Mouse (Mus musculus) intestine, postnatal 0 days (tissue): ENCODE measurements around the gene Elavl1. TPM values are rescaled to one million over a fixed set of nuclear protein-coding genes. Genes with fewer than 3 reads are reported as not detected.

ENCODE experiments used
- ATAC-seq: fragments of 200-750 bp; cut with Nextera tagmentation; 2 replicates; pipeline ENCODE4 v1.8.0; 2017; ENCODE audit warnings: mild to moderate bottlenecking, moderate TSS enrichment, moderate library complexity
- H3K27ac ChIP-seq: fragments of 300-500 bp; sonication (generic); 2 replicates; pipeline ENCODE4 v1.5.1; 2014; ENCODE audit warnings: mild to moderate bottlenecking, low read depth, low read length, moderate library complexity
- H3K27me3 ChIP-seq: fragments of 300-500 bp; sonication (generic); replicated peaks from 2 replicates; pipeline ENCODE4 v1.6.1; 2014; ENCODE audit warnings: low read length, mixed read lengths; ENCODE audit not compliant: control insufficient read depth, insufficient read depth
- H3K36me3 ChIP-seq: fragments of 300-500 bp; sonication (generic); 2 replicates; pipeline ENCODE4 v1.6.1; 2014; ENCODE audit warnings: mild to moderate bottlenecking, moderate library complexity; ENCODE audit not compliant: control insufficient read depth, insufficient read depth
- H3K4me1 ChIP-seq: fragments of 300-500 bp; sonication (generic); replicated peaks from 2 replicates; pipeline ENCODE4 v1.6.1; 2014; ENCODE audit warnings: antibody characterized with exemption, low read length, mixed read lengths; ENCODE audit not compliant: control insufficient read depth, insufficient read depth
- H3K4me2 ChIP-seq: fragments of 300-500 bp; sonication (generic); replicated peaks from 2 replicates; pipeline ENCODE4 v1.6.1; 2014; ENCODE audit warnings: low read depth, mild to moderate bottlenecking, moderate library complexity
- H3K4me3 ChIP-seq: fragments of 300-500 bp; sonication (generic); 2 replicates; pipeline ENCODE4 v1.5.1; 2014; ENCODE audit warnings: low read depth, low read length
- H3K9ac ChIP-seq: fragments of 300-500 bp; sonication (generic); 2 replicates; pipeline ENCODE4 v1.6.1; 2014; ENCODE audit warnings: mild to moderate bottlenecking, low read depth, low read length
- H3K9me3 ChIP-seq: fragments of 300-500 bp; sonication (generic); 2 replicates; pipeline ENCODE4 v1.6.1; 2016; ENCODE audit warnings: mixed run types; ENCODE audit not compliant: control insufficient read depth
- CTCF ChIP-seq: sonication (generic); IDR thresholded peaks from 2 replicates; pipeline ENCODE4 v1.5.1; 2016; ENCODE audit warnings: low read depth, mild to moderate bottlenecking, control low read depth, antibody characterized with exemption, moderate library complexity
- WGBS: fragments of 180-500 bp; shearing (Covaris S2); extraction: QIAGEN DNeasy Blood & Tissue Kit; methylation state at CpG from one replicate; pipeline ENCODE4 v1.1.7; 2014; 5-methylcytosine and 5-hydroxymethylcytosine counted together
- polyA plus RNA-seq: library from polyadenylated mRNA; unstranded; fragments of >200 nt; fragmentation: Nextera tagmentation; extraction: Ambion mirVana; gene quantifications from 2 replicates; pipeline ENCODE4 v1.2.1, GENCODE M21; 2015

Elavl1 gene
- polyA plus RNA-seq, 1 experiment from 2014 or later, result 64.8 TPM

DNA sequence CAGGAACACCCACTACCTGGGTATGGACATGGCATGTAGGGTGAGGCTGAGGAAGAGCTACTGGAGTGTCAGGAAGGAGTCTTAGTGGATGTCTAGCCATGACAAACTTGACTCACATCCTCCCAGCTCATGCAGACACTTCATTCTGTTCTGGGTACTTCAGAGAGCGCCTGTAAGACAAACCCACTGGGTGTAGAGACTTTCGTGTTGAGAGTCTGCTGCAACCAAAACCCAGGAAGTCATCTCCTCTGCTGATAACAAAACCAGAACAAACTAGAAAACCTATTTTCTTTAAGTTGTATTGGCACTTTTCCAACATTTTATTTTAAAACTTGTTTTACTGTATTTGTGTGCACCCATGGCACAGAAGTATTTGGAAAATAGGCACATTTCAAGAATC lies 19.4 kb downstream of the Elavl1 start:
- no peaks in the 10 kb centered on the region for H3K27me3 ChIP-seq
- no peak overlapping the region for H3K9ac ChIP-seq
- 78% methylated on average over 2 of the region's 2 CpGs for WGBS
- no peak for ATAC-seq
- H3K9me3 ChIP-seq, result no peaks in the 10 kb centered on the region
- H3K27ac ChIP-seq, result no peak overlapping the region
- TF ChIP-seq CTCF, result no peak
- no peaks in the 10 kb centered on the region for H3K4me1 ChIP-seq
- H3K4me2 ChIP-seq, result no peak overlapping the region
- peaks cover 77% of the 10 kb centered on the region for H3K36me3 ChIP-seq
- H3K4me3 ChIP-seq, result no peak overlapping the region

DNA sequence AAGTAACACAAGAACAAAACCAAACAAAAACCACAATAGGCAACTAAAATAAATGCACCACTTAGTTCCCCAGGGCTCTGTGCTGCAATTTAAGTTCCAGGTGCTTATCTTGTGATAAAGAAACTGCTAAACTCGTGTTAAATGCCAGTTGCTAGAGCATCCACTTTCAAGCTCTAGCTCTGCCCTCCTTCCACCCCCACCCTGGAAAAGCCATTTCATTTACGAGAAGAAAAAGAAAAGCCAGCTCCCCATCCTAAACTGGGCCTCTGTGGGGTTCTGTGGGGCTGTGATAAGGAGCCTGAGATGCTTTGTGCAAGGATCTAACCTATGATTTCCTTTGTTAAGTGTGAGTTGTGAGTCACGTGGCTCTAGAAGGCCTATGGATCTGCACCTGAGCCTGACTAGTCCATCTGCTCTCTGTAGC lies 21.1 kb downstream of the Elavl1 start:
- Histone ChIP-seq H3K36me3 (peaks cover 78% of the 10 kb centered on the region), H3K4me2 (no peak overlapping the region), H3K9ac (no peak overlapping the region), H3K27me3 (no peaks in the 10 kb centered on the region), H3K9me3 (no peaks in the 10 kb centered on the region), H3K4me1 (no peaks in the 10 kb centered on the region), H3K27ac (no peak overlapping the region), H3K4me3 (no peak overlapping the region)
- TF ChIP-seq CTCF, result no peak
- no peak for ATAC-seq
- 66% methylated on average over 3 of the region's 3 CpGs for WGBS

DNA sequence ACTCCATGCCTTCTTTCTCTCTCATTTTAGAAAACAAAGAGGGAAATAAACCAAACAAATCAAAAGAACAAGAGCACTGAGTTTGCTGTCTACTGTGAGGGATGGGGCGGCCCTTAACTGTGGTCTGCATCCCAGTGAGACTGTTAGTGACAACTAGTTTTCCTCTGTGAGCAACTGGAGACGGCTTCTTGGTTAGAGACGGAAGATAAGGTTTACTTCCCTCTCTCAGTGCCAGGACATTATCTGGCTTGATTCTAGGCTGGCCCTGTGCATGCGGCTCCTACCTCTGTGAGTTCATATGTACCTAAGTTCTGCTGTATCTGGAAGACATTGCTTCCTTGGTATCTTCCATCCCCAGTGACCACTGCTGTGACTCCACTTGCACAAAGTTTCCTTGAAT lies 27.4 kb downstream of the Elavl1 start:
- Histone ChIP-seq H3K27me3 (no peaks in the 10 kb centered on the region), H3K9ac (no peak overlapping the region), H3K36me3 (peaks cover 88% of the 10 kb centered on the region), H3K4me1 (no peaks in the 10 kb centered on the region), H3K9me3 (no peaks in the 10 kb centered on the region), H3K4me2 (no peak overlapping the region), H3K4me3 (no peak overlapping the region), H3K27ac (no peak overlapping the region)
- whole genome bisulfite sequencing, result 90% methylated on average over 4 of the region's 4 CpGs
- no peak for ATAC-seq
- no peak for TF ChIP-seq CTCF

DNA sequence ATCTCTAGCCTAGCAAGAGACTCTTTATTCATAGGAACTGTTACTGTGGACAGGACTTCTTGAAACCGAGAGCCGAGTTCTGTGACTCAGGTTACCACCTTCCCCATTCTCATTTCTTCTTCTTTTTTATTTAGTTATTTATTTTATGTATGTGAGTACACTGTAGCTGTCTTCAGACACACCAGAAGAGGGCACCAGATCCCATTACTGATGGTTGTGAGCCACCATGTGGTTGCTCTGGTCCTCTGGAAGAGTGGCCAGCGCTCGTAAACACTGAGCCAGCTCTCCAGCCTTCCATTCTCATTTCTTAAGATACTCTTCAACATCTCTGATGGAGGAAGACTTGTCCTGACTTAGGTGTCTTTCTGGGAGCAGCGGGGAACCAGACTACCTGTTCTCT lies 32.5 kb downstream of the Elavl1 start:
- Histone ChIP-seq H3K36me3 (peaks cover 74% of the 10 kb centered on the region), H3K9ac (no peak overlapping the region), H3K4me1 (no peaks in the 10 kb centered on the region), H3K27me3 (no peaks in the 10 kb centered on the region), H3K4me3 (no peak overlapping the region), H3K4me2 (no peak overlapping the region), H3K9me3 (no peaks in the 10 kb centered on the region), H3K27ac (no peak overlapping the region)
- WGBS, result 86% methylated on average over 5 of the region's 5 CpGs
- TF ChIP-seq CTCF, result peak; percentile 43; the same call in 1 of the 2 replicates
- ATAC-seq, result no peak

DNA sequence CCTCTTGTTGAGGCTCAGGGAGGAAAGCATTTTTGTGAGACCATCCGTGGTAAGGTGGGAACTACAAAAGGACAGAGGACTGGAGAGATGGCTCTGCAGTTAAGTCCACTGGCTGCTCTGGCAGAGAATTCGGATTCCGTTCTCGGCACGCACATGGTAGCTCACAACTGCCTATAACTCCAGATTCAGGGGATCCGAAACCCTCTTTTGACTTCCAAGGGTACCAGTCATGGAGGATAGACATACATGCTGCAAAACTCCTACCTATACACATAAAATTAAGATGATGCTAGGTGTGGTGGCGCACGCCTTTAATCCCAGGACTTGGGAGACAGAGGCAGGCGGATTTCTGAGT lies 49.1 kb downstream of the Elavl1 start:
- H3K4me2 ChIP-seq, result peak overlapping the region; percentile 87
- ATAC-seq, result 0 out of 2 replicates have a peak, but pooled peaks have one; percentile 1
- no peak overlapping the region for H3K27ac ChIP-seq
- H3K4me3 ChIP-seq, result peak overlapping the region; percentile 89
- 25% methylated on average over 9 of the region's 9 CpGs for WGBS
- no peaks in the 10 kb centered on the region for H3K27me3 ChIP-seq
- H3K36me3 ChIP-seq, result peaks cover 19% of the 10 kb centered on the region
- no peaks in the 10 kb centered on the region for H3K9me3 ChIP-seq
- TF ChIP-seq CTCF, result no peak
- peak overlapping the region; percentile 89 for H3K9ac ChIP-seq
- no peaks in the 10 kb centered on the region; the same call in 1 of the 2 replicates for H3K4me1 ChIP-seq

DNA sequence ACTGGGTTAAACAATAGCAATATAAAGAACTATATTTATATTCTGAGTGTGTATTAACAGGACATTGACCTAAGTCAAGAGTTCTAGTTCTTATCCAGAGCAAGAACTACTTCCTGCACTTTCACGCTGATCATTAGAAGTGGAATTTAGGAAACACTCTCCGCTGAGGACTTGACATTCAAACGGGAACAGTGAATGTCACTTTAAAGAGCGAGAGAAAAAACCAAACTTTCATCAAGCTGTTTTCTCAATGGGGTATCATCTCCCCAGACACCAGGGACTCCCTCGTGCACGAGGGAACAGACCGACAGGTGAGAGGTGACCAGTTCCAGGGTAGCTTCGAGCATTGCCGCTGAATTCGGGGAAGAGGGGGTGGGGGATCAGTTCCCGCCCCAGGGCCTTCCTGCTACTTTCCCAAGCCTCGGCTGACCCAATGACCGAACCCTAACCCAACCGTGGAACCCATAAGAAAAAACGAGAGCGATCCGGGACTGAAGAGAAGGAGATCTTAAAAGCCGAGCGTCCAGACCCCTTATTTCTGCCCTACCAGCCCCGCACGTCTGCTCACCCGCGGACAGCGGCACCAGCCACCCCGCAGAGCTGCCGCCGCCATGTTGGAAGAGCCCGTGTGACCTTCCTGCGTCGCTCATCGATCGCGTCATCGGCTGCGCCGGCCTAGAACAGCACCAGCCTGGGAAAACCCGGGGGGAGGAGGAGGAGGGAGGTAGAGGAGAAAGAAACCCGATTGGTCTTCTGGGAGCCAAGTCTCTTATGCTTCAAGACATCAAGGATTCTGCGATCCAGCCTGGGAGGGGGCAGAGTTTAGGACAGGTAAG lies 49.7 kb downstream of the Elavl1 start, which contains the start of gene Timm44:
TSS of gene Timm44 (minus strand) at position 639 of the 836 bp plus-strand sequence.
- peak; percentile 98 for ATAC-seq
- no peaks in the 10 kb centered on the region; the same call in 1 of the 2 replicates for H3K4me1 ChIP-seq
- no peak for TF ChIP-seq CTCF
- peak within 1 kb of the TSS; percentile 89 for H3K9ac ChIP-seq
- WGBS, result under 1% methylated on average over 39 of the region's 39 CpGs
- H3K27me3 ChIP-seq, result no peaks in the 10 kb centered on the region
- H3K4me2 ChIP-seq, result peak within 1 kb of the TSS; percentile 87
- no peaks in the 10 kb centered on the region for H3K9me3 ChIP-seq
- H3K27ac ChIP-seq, result peak within 1 kb of the TSS; percentile 70
- H3K4me3 ChIP-seq, result peak within 1 kb of the TSS; percentile 89
- peaks cover 25% of the 10 kb centered on the region for H3K36me3 ChIP-seq
